Mouse (Mus musculus) liver, embryonic 12.5 days (tissue): ENCODE data around the gene Crtc2. TPM values are rescaled to one million over a fixed set of nuclear protein-coding genes. Genes with fewer than 3 reads are reported as not detected.
A peak's percentile ranks its signal among the peaks of the same experiment; 100 is the strongest.

Experiments used
- ATAC-seq: fragments of 200-750 bp; cut with Nextera tagmentation; 2 replicates; pipeline ENCODE4 v1.8.0; 2017; ENCODE audit warnings: moderate number of reproducible peaks, mild to moderate bottlenecking, moderate library complexity
- H3K27ac ChIP-seq: fragments of 300-500 bp; sonication (generic); 2 replicates; pipeline ENCODE4 v1.5.1; 2016; ENCODE audit warnings: mild to moderate bottlenecking
- H3K27me3 ChIP-seq: fragments of 300-500 bp; sonication (generic); replicated peaks from 2 replicates; pipeline ENCODE4 v1.6.1; 2016; ENCODE audit warnings: mild to moderate bottlenecking, moderate library complexity
- H3K36me3 ChIP-seq: fragments of 300-500 bp; sonication (generic); 2 replicates; pipeline ENCODE4 v1.6.1; 2016; ENCODE audit warnings: mild to moderate bottlenecking, moderate library complexity
- H3K4me1 ChIP-seq: fragments of 300-500 bp; sonication (generic); 2 replicates; pipeline ENCODE4 v1.6.1; 2016
- H3K4me2 ChIP-seq: fragments of 300-500 bp; sonication (generic); 2 replicates; pipeline ENCODE4 v1.6.1; 2016; ENCODE audit warnings: mild to moderate bottlenecking, moderate library complexity
- H3K4me3 ChIP-seq: fragments of 300-500 bp; sonication (generic); 2 replicates; pipeline ENCODE4 v1.5.1; 2016; ENCODE audit warnings: mild to moderate bottlenecking, moderate library complexity
- H3K9ac ChIP-seq: fragments of 300-500 bp; sonication (generic); 2 replicates; pipeline ENCODE4 v1.6.1; 2016; ENCODE audit warnings: mild to moderate bottlenecking, moderate library complexity
- H3K9me3 ChIP-seq: fragments of 300-500 bp; sonication (generic); replicated peaks from 2 replicates; pipeline ENCODE4 v1.6.1; 2016; ENCODE audit warnings: mild to moderate bottlenecking, moderate library complexity
- WGBS: fragments of 180-500 bp; shearing (Covaris S2); methylation state at CpG from one replicate; pipeline ENCODE4 v1.1.7; 2016; ENCODE audit not compliant: insufficient replicate concordance; 5-methylcytosine and 5-hydroxymethylcytosine counted together
- polyA plus RNA-seq: library from polyadenylated mRNA; unstranded; fragments of >200 nt; fragmentation: Nextera tagmentation; extraction: Ambion mirVana; gene quantifications from 2 replicates; pipeline ENCODE4 v1.2.1, GENCODE M21; 2016

Crtc2 gene
- polyA plus RNA-seq, 1 experiment from 2014 or later: 9.4 TPM

DNA sequence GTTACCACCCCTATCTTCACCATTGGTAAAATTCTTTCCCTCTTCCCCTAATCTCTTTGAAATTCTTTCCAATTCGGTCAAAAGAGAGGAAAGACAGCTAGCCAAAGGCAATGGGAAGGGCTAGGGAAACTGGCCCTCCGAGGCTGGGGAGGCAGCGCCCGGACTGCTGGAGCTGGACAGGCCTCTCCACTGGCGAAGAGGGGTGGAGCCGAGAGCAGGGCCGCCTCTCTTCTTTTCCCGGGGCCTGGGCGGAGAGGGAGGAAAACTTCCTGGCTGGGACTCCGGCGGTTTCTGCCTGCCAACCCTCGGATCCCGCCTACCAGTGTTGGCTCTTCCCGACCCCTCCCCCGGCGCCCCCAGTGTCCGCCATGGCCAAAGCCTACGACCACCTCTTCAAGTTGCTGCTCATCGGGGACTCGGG, 33.4 kb upstream of the Crtc2 start:
- Histone ChIP-seq H3K9ac (peak overlapping the region; percentile 68), H3K4me2 (peak overlapping the region; percentile 80), H3K4me3 (peak overlapping the region; percentile 58), H3K36me3 (peaks cover 13% of the 10 kb centered on the region), H3K9me3 (no peaks in the 10 kb centered on the region), H3K4me1 (peaks cover 37% of the 10 kb centered on the region), H3K27ac (peak overlapping the region; percentile 57; the same call in 1 of the 2 replicates), H3K27me3 (0 out of 2 replicates have a peak, but pooled peaks cover 9% of the 10 kb centered on the region)
- WGBS: 1% methylated on average over 20 of the region's 20 CpGs
- peak; percentile 71 for ATAC-seq

DNA sequence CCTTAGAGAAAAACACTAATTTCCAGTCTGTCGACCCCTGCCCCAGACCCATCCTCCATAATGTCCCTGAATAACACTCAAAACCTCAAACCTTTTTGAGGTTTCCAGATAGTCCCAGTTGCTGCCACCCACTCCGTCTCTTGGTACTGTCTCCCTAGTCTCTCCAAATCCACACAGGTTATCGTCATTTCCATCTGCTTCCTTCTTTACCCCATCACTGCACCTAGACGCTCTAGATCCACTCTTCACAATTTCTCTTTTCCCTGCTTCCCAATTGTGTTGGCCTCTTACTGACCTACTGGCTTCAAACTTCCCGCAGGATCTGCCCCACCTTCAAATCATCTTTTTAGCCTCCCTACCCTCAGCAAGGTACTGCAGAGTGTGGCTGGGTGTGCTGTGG, 32.8 kb upstream of the Crtc2 start:
- ATAC-seq: no peak
- Histone ChIP-seq H3K4me2 (peak overlapping the region; percentile 80), H3K36me3 (peaks cover 15% of the 10 kb centered on the region), H3K4me1 (peaks cover 37% of the 10 kb centered on the region), H3K4me3 (peak overlapping the region; percentile 58), H3K9me3 (no peaks in the 10 kb centered on the region), H3K27me3 (0 out of 2 replicates have a peak, but pooled peaks cover 14% of the 10 kb centered on the region), H3K27ac (peak overlapping the region; percentile 33; the same call in 1 of the 2 replicates), H3K9ac (peak overlapping the region; percentile 68)
- 9% methylated on average over 5 of the region's 5 CpGs for WGBS

DNA sequence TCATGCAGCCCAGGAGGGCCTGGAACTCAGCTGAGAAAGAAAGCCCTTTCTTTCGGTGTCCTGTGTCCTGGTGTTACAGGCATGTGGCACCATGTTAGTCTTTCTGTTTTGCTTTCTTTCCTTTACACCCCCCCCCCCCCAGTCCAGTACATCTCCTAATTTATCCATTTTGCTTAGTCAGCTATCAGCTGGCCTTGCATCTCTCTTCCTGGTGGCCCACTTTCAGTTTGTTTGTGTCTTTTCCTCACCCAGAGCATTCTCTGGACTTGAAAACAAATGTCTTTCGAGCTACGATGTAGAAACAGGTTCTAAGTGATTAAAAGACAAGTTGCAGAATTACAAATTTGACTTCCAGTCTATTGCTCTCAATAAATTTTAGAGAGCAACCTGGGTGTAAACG, 31.5 kb upstream of the Crtc2 start:
- Histone ChIP-seq H3K9ac (no peak overlapping the region), H3K9me3 (no peaks in the 10 kb centered on the region), H3K4me1 (peaks cover 37% of the 10 kb centered on the region), H3K36me3 (peaks cover 15% of the 10 kb centered on the region), H3K27ac (no peak overlapping the region), H3K4me2 (peak overlapping the region; percentile 80; the same call in 1 of the 2 replicates), H3K4me3 (no peak overlapping the region), H3K27me3 (0 out of 2 replicates have a peak, but pooled peaks cover 14% of the 10 kb centered on the region)
- WGBS: 72% methylated on average over 4 of the region's 4 CpGs
- ATAC-seq: no peak

DNA sequence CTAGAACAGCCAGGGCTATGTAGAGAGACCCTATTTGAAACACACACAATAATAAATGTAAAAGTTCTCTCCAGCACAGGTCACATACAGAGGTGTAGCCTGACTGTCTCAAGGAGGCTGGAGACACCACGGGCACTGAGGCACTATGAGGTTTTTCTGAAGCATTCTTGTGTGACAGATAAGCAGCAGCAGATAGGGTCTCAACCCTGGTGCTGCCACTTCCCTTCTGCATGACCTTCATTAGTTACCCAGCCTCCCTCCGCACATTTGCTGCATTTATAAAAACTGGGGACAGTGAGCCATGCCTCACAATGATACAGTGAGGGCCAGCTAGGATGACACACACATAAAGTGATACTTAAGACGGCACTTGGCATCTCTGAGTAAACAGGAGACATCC, 31.0 kb upstream of the Crtc2 start:
- 31% methylated on average over 3 of the region's 3 CpGs for WGBS
- Histone ChIP-seq H3K27ac (no peak overlapping the region), H3K4me2 (no peak overlapping the region), H3K27me3 (0 out of 2 replicates have a peak, but pooled peaks cover 13% of the 10 kb centered on the region), H3K9me3 (no peaks in the 10 kb centered on the region), H3K9ac (no peak overlapping the region), H3K36me3 (peaks cover 15% of the 10 kb centered on the region), H3K4me1 (peaks cover 37% of the 10 kb centered on the region), H3K4me3 (no peak overlapping the region)
- ATAC-seq: no peak

DNA sequence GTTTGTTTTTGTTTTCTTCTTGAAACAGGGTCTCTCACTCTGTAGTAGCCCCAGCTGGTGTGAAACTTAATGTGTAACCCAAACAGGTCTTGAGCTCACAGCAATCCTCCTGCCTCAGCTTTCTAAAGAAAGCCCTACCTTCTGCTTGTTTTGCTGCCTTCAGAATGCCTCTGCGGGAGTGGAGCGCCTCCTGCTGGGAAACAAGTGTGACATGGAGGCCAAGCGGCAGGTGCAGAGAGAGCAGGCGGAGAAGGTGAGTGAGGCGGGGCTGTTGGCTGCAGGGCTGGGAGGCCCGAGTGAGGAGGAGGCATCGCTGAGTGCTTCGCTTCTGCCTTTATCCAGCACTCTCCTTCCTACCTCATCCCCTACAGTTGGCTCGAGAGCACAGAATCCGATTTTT, 29.6 kb upstream of the Crtc2 start:
- Histone ChIP-seq H3K4me1 (peaks cover 37% of the 10 kb centered on the region), H3K36me3 (peaks cover 15% of the 10 kb centered on the region), H3K27me3 (0 out of 2 replicates have a peak, but pooled peaks cover 7% of the 10 kb centered on the region), H3K27ac (no peak overlapping the region), H3K4me2 (no peak overlapping the region), H3K9me3 (0 out of 2 replicates have a peak, but pooled peaks cover 3% of the 10 kb centered on the region), H3K4me3 (no peak overlapping the region), H3K9ac (no peak overlapping the region)
- 76% methylated on average over 10 of the region's 10 CpGs for WGBS
- no peak for ATAC-seq

DNA sequence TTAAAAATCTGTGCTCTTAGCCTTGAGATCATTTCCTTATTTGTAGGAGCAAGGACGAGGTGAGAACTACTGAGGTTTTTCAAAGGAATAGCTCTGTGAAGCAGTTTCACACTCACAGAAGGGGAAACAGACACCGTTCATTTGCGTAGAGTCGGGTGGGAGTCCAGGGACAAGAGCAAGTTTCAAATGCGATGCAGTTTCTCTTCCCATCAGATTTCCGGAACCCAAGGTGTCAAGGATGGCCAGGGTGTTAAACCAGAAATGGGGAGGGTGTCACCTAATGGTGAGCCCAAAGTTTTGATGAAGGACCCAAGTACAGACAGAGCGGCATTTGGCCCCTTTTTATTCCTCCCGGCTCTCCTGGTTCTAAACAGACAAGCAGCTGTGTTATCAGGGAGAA, 22.9 kb upstream of the Crtc2 start:
- Histone ChIP-seq H3K36me3 (peaks cover 33% of the 10 kb centered on the region), H3K9ac (peak overlapping the region; percentile 84), H3K9me3 (0 out of 2 replicates have a peak, but pooled peaks cover 3% of the 10 kb centered on the region), H3K4me1 (peaks cover 18% of the 10 kb centered on the region), H3K4me3 (peak overlapping the region; percentile 83), H3K27me3 (no peaks in the 10 kb centered on the region), H3K4me2 (peak overlapping the region; percentile 88), H3K27ac (peak overlapping the region; percentile 88; the same call in 1 of the 2 replicates)
- 10% methylated on average over 8 of the region's 8 CpGs for WGBS
- no peak for ATAC-seq

DNA sequence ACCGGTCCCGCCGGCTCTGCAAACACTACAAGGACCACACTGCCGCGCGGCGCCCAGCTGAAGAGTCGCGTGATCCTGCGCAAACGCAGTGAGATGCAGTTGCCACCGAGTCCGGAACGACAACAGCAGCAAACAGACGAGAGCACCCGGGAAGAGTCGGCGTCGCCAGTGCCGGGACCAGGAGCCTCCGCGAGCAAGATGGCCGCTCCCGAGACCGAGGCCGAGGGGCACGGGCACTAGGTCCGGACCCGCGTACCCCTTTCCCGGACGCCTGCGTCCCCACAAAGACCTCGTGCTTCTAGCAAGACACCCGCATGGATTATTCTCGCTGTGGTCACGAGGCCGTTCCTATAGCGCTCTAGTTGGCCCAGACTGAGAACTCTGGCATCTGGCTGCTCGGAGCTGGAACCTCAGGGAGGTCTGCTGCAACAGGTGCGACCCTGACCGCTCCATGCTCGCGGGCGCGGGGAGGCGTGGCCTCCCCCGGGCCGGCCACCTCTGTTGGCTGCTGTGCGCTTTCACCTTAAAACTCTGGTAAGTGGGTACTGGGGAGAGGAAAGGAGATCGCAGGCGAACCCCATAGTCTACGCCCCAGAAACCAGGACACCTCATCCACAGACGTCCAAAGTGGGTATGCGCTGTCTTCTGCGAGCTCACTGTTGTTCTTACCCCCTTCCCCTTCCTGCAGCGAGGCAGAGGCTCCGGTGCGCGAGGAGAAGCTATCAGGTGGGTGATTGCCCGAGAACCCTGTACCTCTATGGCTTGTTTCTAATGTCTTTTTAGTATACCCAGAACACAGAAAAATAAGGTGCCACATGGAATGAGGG, 22.2 kb upstream of the Crtc2 start, which contains the start of gene Jtb:
Jtb (plus strand) TSS at position 91 of the 827 bp plus-strand sequence.
- peak within 1 kb of the TSS; percentile 88 for H3K4me2 ChIP-seq
- peak within 1 kb of the TSS; percentile 88 for H3K27ac ChIP-seq
- peak within 1 kb of the TSS; percentile 84 for H3K9ac ChIP-seq
- H3K36me3 ChIP-seq: peaks cover 39% of the 10 kb centered on the region
- peaks cover 18% of the 10 kb centered on the region for H3K4me1 ChIP-seq
- peak; percentile 95 for ATAC-seq
- no peaks in the 10 kb centered on the region for H3K27me3 ChIP-seq
- H3K4me3 ChIP-seq: peak within 1 kb of the TSS; percentile 83
- H3K9me3 ChIP-seq: 0 out of 2 replicates have a peak, but pooled peaks cover 3% of the 10 kb centered on the region
- under 1% methylated on average over 61 of the region's 61 CpGs for WGBS

DNA sequence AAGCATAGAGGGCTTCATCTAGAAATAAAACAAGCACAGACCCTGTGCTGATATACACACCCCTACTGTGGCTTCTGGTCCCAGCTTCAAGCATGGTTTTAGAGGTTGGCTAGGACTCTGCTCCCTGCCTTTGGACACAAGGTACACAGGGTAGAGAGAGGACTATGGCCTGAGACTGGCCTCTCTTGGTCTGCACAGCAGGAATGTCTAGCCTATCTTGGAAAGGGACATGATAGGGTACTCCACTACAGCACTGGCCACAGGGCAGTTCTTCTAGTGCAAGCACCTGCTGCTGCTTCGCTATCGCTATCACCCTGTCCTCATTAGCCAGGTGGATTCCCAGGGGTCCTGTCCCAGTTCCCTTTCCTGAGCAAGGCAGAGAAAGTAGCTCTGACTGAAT, 12.7 kb upstream of the Crtc2 start:
- Histone ChIP-seq H3K9me3 (no peaks in the 10 kb centered on the region), H3K9ac (no peak overlapping the region), H3K4me1 (peaks cover 35% of the 10 kb centered on the region), H3K27me3 (no peaks in the 10 kb centered on the region), H3K36me3 (peaks cover 7% of the 10 kb centered on the region), H3K4me3 (no peak overlapping the region), H3K27ac (no peak overlapping the region), H3K4me2 (no peak overlapping the region)
- 82% methylated on average over 2 of the region's 2 CpGs for WGBS
- ATAC-seq: no peak

DNA sequence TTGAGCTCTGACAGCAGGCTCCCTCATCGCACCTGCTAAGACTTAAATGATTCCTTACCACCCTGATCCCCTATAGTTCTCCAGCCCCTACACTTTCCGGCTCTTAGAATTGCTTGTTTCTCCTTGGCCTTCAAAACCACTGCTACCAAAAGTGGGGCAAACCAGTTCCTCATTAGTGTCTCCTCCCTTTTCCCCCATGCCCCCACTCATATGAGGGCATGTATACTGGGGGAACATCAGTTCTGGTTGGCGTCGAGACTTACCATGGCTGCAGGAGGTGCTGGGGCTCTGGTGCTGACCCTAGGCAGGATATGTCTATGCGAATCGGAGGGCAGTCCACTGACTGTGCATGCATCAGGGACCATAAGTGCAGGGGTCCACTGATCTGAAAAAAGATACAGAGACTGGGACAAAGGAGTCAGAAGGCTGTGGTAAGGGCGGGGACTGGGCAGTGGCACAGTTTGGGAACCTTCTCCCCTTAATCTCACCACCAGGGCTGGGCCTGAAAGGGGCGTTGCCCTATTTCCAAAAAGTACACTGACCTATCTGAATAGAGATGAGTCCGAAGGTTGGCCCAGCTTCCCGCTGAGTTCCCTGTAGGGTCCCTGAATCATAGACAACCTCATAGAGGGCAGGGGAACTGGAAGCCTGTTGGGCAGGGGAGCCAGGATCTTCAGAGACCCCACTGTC, 12.1 kb upstream of the Crtc2 start:
- Histone ChIP-seq H3K9ac (no peak overlapping the region), H3K36me3 (peaks cover 3% of the 10 kb centered on the region), H3K4me1 (peaks cover 38% of the 10 kb centered on the region), H3K9me3 (no peaks in the 10 kb centered on the region), H3K27me3 (no peaks in the 10 kb centered on the region), H3K27ac (no peak overlapping the region), H3K4me3 (no peak overlapping the region), H3K4me2 (no peak overlapping the region)
- WGBS: 70% methylated on average over 10 of the region's 10 CpGs
- 0 out of 2 replicates have a peak, but pooled peaks have one; percentile 30 for ATAC-seq

DNA sequence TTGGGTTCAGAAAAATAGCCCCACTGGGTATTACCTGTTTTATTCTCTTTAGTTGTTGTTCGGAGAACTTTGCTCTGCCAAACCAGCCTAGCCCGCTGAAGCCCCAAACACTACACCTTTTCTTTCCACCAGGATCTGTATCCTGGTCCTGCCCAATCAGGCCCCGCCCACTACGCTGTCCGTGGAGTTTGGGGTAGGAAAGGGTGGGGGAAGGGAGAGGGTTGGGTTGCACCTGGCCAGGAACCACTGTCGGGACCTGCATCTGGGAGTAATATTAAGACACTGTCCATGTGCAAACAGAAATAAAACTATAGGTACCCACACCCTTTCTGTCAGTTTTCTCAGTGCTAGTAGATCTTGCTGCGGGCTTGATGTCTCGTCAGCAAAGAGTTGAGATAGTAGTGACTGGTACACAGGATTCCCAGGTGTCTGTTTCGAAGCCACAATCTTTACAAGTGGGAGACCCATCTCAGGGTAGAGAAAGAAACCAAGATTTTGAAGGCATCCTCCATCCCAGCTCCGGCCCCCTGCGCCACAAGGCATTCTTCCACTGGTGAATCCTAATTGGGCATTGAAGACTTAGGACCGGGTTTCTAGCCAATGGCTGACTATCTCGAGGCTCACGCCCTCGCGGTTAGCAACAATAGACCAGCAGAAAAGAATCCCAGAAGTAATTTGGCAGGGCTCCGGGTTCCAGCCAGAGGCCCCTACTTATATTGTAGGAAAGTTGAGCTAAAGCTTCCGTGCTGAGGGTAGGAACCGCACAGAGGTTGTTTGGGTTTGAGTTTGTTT, 10.8 kb upstream of the Crtc2 start, which contains the start of gene Creb3l4:
Creb3l4 (minus strand) TSS at position 529 of the 792 bp plus-strand sequence.
- no peak within 1 kb of the TSS for H3K9ac ChIP-seq
- no peaks in the 10 kb centered on the region for H3K27me3 ChIP-seq
- no peak within 1 kb of the TSS for H3K27ac ChIP-seq
- no peaks in the 10 kb centered on the region for H3K36me3 ChIP-seq
- no peak for ATAC-seq
- peak within 1 kb of the TSS; percentile 22 for H3K4me3 ChIP-seq
- H3K4me2 ChIP-seq: peak within 1 kb of the TSS; percentile 52
- no peaks in the 10 kb centered on the region for H3K9me3 ChIP-seq
- H3K4me1 ChIP-seq: peaks cover 44% of the 10 kb centered on the region
- WGBS: 23% methylated on average over 19 of the region's 19 CpGs

DNA sequence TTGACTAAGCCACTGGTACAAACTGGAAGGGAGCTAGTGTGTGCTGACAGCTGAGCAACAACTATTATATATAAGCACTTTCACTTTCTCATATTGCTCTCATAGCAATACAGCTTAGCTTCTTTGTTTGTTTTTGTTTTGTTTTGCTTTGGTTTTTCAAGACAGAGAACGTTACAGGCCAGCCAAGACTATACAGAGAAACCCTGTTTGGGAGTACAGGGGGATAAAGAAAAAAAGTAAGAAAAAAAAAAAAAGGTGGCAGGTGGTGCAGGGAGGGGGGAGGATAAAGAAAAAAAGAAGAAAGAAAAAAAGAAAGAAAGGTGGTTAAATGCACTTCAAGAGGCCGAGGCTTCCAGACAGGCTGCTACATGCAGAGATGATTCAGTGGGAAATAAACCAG, 8.6 kb upstream of the Crtc2 start:
- no peak overlapping the region for H3K9ac ChIP-seq
- no peak for ATAC-seq
- H3K4me3 ChIP-seq: no peak overlapping the region
- no peak overlapping the region for H3K4me2 ChIP-seq
- WGBS: 67% methylated on average over 2 of the region's 2 CpGs
- no peak overlapping the region for H3K27ac ChIP-seq
- peaks cover 2% of the 10 kb centered on the region; the same call in 1 of the 2 replicates for H3K36me3 ChIP-seq
- no peaks in the 10 kb centered on the region for H3K27me3 ChIP-seq
- H3K9me3 ChIP-seq: no peaks in the 10 kb centered on the region
- peaks cover 61% of the 10 kb centered on the region for H3K4me1 ChIP-seq
